Mouse (Mus musculus) gastrocnemius, postnatal 10 days (tissue): ENCODE data around the gene Hist1h3g. TPM values are rescaled to one million over a fixed set of nuclear protein-coding genes. Genes with fewer than 3 reads are reported as not detected.

Experiments used
- DNase-seq: peaks from one replicate; pipeline ENCODE4 v3.0.0; 2021; ENCODE audit warnings: mixed read lengths
- long read RNA-seq, 2 experiments: library from polyadenylated mRNA; stranded (forward); transcript quantifications; one replicate each; pipeline ENCODE4 v2.0.0; 2021
- total RNA-seq, 2 experiments: library from RNA; stranded (reverse); gene quantifications; 2 replicates each; pipeline ENCODE4 v1.2.3; 2021

Hist1h3g gene
- 10 to 100 TPM; 58.4 to 59.9 TPM for total RNA-seq
- long read RNA-seq, experiment 1: 0 reads
- long read RNA-seq, experiment 2: 0 reads

- DNase-seq: peak; percentile 75
These were observed at the start of gene Hist1h3g for GRCm38 (mm10) chr13:23535137-23536075. TSS of gene Hist1h3g (plus strand) at chr13:23535422.

- peak; percentile 33 for DNase-seq
These were observed 46.6 kb upstream of the Hist1h3g start, which contains the start of gene Btn2a2 for GRCm38 (mm10) chr13:23488400-23489322. TSS of gene Btn2a2 (minus strand) at chr13:23488857.

GRCm38 (mm10) chr13:23490863-23491262, 44.4 kb upstream of the Hist1h3g start:
- DNase-seq: no peak

DNA sequence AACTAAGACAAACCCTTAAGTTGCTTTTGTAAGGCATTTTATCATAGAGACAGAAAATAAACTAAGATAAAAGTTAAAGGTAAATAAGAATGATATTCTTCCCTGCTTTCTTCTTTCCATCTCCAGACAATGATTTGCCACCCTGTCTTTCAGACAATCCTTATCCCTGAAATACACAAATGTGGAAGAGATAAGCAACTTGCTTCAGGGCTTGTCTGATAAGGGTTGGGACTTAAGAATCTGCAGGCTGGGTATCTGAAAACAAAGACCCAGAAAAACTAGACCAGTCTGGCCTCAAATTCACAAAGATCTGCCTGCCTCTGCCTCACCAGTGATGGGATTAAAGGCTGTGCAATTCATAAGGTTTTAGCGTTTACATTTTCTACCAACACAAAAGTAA, 44.0 kb upstream of the Hist1h3g start:
- DNase-seq: no peak

GRCm38 (mm10) chr13:23491990-23492389, 43.2 kb upstream of the Hist1h3g start:
- DNase-seq: no peak

GRCm38 (mm10) chr13:23495526-23495925, 39.7 kb upstream of the Hist1h3g start:
- DNase-seq: no peak

DNA sequence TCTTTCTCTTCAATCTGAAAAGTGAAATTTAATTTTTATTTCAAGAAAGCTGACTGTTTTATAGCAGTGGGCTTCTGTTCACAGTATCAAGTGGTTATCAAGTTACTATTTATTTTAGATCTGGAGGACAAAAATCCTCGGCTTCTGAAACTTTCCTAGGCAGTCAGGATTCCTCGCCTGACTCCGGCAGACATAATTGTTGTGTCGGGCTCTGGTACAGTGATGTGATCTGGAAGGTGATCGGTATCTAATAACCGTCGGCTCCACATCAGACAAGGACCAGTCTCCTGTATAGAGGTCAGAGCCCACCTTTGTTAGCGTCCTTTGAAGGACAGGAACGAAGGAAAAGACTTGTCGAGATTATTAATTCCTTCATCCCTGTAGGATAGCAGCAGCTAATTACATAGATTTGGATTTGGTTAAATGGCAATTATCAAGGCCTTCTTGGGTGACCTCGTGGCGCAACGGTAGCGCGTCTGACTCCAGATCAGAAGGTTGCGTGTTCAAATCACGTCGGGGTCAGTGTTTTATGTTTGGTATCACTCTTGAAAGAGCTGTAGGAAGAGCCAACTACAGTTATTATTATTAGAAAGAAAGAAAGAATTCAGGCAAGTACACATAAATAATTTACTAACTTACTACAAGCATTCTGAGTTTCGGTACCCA, 37.4 kb upstream of the Hist1h3g start:
- no peak for DNase-seq

DNA sequence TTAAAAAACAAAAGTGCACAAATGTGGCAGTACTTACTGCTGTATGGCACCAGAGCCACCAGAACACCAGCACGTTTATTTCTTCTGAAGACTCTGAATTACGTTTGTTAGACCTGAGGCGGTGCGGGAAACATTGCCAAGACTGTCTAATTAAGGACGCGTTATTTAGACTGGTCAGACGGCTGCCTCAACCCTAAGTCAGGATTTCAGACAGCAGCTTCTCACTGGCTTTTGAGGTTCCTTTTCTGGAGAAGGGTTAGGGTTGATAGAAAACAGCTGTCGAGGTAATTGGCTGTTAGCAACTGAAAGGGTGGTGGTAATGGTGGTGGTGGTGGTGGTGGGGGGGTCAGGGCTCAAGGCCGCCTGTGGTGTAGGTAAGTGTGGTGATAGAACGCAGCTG, 36.6 kb upstream of the Hist1h3g start:
- DNase-seq: no peak

- no peak for DNase-seq
These were observed 35.3 kb upstream of the Hist1h3g start for GRCm38 (mm10) chr13:23499943-23500342.

DNA sequence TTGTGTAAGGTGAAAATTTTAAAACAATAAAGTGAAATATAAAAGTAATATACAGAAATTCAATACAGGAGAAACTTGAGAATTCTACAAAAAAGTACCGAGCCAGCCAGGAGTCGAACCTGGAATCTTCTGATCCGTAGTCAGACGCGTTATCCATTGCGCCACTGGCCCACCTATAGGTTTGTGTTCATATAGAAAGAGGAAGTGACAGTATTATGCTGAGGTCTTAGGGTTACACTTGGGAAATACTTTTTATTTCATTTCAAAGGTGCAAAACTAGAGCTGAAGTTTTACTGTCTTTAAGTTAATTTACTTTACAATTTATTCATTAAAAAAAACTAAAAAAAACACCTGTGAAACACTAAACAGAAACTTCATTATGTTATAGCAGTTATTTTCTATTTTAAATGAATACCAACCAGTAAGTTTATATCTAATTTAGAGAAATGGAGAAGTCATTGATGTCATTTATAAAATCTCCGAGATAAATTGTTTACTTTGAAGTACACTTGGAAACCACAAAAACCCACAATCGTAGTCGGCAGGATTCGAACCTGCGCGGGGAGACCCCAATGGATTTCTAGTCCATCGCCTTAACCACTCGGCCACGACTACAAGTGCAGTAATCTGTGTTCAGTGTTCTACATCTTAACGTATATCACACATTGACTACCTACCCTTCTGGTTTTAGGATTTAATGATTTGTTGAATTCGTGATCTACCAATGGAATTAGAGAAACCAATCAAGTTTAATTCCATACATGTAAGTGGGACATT, 34.6 kb upstream of the Hist1h3g start:
- no peak for DNase-seq

DNA sequence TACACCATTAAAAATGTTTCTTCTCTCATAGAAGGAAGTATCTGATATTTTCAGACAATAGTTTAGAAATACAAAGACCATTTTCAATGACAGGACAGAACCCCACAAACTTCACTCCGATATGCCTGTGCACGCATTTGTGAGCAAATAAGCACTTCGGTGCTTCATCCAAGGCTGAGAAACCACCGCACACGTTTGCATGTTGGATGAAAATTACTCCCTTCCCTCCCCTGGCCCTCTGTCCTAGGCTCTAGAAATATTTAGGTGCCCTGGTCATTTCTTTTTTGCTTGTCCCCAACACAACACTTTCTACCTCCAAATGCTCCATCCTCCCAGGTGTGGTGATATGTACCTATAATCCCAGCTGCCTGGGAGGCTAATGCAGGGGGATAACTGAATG, 33.7 kb upstream of the Hist1h3g start:
- DNase-seq: no peak

- no peak for DNase-seq
These were observed 33.1 kb upstream of the Hist1h3g start for GRCm38 (mm10) chr13:23502031-23502567.

GRCm38 (mm10) chr13:23502916-23503315, 32.3 kb upstream of the Hist1h3g start:
- DNase-seq: no peak

- no peak for DNase-seq
These were observed 31.4 kb upstream of the Hist1h3g start for GRCm38 (mm10) chr13:23503797-23504196.

DNA sequence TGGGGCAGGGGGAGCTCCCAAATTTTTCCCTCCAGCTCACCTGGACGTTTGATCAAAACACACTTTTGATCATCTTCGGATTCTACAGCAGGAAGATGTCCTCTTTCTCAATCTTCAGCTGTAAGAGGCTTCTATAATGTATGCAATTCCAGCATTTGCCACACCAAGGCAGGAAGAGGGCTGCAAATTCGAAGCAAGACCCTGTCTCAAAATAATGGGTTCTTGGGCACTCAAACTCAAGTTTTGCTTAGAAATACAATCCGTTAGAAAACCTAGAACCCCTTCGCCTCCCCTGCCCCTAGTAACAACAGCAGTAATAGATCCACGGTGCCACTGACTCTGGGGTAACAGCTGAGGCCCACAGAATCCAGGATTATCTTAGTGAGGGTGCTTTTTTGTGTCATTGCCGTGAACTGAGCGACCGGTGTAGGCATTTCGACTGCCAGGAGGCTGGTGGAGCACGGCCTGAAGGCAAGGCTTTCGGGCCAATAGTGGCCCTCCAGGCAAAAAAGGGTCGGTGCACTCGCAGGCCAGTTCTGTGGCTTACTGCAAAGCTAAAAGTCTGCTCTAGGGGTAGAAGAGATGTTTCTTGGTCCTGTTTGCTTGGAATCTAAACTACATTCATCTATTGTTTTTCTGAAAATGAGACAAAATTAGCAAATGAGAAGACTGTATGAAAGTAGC, 29.4 kb upstream of the Hist1h3g start:
- DNase-seq: no peak

DNA sequence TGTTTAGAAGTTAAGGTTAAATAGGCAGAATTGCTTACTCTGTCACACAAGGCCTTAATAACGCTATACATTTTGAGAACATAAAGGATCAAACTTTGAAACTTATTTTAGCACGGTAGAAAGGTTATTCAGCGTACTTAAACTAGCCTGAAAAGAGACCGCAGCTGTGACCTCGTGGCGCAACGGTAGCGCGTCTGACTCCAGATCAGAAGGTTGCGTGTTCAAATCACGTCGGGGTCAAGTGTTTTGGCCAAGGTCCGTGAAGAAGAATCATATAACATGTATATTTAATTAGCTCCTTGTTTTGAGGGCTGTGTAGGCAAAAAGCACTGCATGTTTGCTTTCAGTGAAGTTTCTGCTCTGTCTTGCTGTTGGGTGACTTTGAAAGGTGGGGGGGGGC, 28.9 kb upstream of the Hist1h3g start:
- peak; percentile 12 for DNase-seq

DNA sequence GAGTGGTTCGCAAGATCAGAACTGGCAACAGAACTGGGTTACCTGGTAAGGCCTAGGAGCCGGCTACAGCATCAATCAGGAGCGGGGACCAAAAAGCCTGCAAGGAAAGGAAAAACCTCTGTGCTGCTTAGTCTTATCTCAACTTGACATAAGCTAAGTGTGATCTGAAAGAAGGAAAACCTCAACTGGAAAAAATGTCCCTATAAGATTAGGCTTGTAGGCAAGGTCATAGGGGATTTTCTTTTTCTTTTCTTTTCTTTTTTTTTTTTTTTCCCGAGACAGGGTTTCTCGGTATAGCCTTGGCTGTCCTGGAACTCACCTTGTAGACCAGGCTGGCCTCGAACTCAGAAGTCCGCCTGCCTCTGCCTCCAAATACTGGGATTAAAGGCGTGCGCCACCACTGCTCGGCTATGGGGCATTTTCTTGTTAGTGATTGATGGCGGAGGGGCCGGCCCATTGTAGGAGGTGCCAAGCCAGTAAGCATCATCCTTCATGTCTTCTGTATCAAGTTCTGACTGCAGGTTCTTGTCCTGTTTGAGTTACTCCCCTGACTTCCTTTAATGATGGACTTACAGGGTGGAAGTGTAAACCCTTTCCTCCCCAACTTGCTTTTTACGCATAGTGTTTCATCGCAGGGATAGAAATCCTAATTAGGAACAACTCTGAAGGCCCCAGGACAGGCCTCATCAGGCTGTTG, 28.3 kb upstream of the Hist1h3g start:
- DNase-seq: no peak

DNA sequence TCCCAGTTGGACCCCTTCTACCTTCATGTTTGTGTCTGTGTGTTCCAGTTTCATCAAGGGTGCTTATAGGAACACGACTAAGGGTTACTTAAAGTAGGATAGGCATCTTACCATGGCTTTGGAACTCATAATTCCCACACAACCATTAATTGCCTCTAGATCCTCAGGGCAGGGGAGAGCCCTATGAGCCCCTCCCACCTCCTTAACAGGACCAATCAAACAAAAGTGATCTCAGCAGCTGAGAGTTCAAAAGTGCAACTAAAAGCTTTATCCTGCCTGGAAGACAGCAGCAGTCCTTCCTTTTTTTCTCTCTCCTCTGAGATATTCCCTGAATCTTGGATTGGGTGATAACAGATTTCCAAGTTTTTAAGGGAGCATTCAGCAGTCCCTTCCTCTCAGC, 25.1 kb upstream of the Hist1h3g start:
- no peak for DNase-seq

DNA sequence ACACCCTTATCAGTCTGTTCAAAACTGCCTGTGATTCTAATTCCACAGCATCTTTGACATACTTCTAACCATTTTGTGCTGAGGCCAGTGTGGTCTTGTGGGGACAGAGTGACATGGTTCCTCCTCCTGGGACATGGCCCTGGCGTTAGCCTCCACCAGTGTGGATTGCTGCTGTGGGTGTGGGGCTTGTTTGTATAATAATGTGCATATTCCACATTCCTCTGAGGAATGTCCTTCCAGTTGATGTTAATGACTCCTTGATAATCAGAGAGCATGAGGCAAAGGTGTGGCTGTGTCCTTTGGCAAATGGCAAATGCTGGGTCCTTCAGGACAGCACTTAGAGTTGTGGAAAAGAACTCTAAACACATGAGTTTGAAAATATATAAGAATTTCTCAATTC, 21.7 kb upstream of the Hist1h3g start:
- no peak for DNase-seq

- DNase-seq: no peak
These were observed 19.9 kb upstream of the Hist1h3g start for GRCm38 (mm10) chr13:23515281-23515680.
